Mouse (Mus musculus): ENCODE measurements at regions not wholly inside any gene's neighbourhood (a gene's known extent, or its start where the extent isn't known, plus 50 kb on each side); places are given as distances from the start of the nearest gene placed in this dataset.
A peak's percentile ranks its signal among the peaks of the same experiment; 100 is the strongest.

DNA sequence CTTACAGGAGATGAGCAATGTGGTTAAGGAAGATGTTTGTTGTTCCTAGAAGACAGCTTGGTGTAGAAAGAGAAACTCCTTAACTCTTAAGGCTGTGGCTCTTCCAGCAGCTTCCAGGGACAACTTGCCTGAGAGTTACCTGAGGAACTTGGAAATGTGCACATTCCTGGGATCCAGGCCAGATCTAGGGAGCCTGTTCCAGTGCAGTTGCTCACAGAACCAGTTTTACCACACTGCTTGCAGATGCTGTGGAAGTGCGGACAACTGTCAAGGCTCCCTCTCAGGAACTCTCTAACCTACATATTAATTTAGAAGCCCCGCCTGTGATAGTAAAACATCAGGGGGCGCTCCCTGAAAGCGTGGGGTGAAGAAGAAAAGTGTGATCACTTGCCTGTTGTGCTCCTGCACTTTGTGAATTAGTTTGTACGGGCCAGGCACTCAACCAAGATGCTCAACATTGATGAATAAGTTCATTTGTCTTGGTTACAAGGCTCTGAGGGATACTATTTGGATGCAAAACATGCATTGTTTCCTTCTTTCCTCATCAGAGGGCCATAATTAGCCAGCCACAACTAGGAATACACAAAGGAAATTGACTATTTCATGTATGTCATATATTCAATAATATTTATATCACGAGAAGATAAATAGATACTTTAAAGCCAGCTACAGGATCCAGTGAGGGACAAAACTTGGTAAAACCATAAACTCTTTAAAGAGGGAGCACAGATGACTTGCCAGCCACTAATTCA is 357.1 kb upstream of the Adgrl2 start:
- no peak for DNase-seq
- H3K4me1 ChIP-seq (ENCODE audit: control insufficient read depth, insufficient read depth, low read length): peaks cover 5% of the 10 kb centered on the region
- no peak for TF ChIP-seq POLR2A (IDR thresholded peaks at IDR 0.05; ENCODE audit: insufficient read depth, low read depth, low read length)
- TF ChIP-seq CTCF (IDR thresholded peaks at IDR 0.05): no peak
- no peak for TF ChIP-seq EP300 (IDR thresholded peaks at IDR 0.05; ENCODE audit: insufficient read depth, low read depth, low read length)
- 62% methylated on average over 6 of the region's 6 CpGs for WGBS
- H3K79me2 ChIP-seq (replicated peaks; ENCODE audit: control insufficient read depth, insufficient read depth, low read length): no peaks in the 10 kb centered on the region
- peak overlapping the region; percentile 68; the same call in 1 of the 2 replicates for H3K27ac ChIP-seq
- intact Hi-C loops (cut with DNase I): loop anchor here (5.0 kb wide), 4 partner anchors 55 to 460 kb away; no protein-coding TSS in a partner anchor
- no peak overlapping the region for H3K4me3 ChIP-seq
- no peak overlapping the region for H3K9ac ChIP-seq (ENCODE audit: low read depth, low read length)
- peaks cover 19% of the 10 kb centered on the region for H3K36me3 ChIP-seq (ENCODE audit: control insufficient read depth, insufficient read depth, low read length)
- H3K27me3 ChIP-seq (ENCODE audit: control insufficient read depth, insufficient read depth, low read length): no peaks in the 10 kb centered on the region

DNA sequence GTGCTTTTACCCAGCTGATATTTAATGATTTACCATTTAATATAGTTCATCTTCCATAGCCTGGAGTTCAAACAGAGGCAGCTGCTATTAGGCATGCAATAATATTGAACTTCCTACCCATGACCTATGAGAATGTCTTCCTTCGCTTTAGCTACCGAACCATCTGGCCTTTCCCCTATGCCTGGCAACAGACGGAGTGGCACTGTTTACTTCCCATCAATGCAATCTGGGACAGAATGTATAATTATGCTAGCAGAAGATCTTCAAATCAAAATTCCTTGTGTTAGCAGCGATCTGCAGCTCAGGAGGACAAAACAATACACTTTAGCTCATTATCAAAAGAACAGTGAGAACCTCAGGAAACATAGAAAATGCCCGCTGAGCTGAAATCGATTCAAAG is 352.2 kb upstream of the Adgrl2 start:
- intact Hi-C loops (cut with DNase I): no loop called here
- H3K4me3 ChIP-seq: no peak overlapping the region
- no peak for TF ChIP-seq CTCF (IDR thresholded peaks at IDR 0.05)
- TF ChIP-seq EP300 (IDR thresholded peaks at IDR 0.05; ENCODE audit: insufficient read depth, low read depth, low read length): no peak
- TF ChIP-seq POLR2A (IDR thresholded peaks at IDR 0.05; ENCODE audit: insufficient read depth, low read depth, low read length): no peak
- peaks cover 3% of the 10 kb centered on the region for H3K4me1 ChIP-seq (ENCODE audit: control insufficient read depth, insufficient read depth, low read length)
- no peak overlapping the region for H3K27ac ChIP-seq
- no peaks in the 10 kb centered on the region for H3K27me3 ChIP-seq (ENCODE audit: control insufficient read depth, insufficient read depth, low read length)
- no peaks in the 10 kb centered on the region for H3K79me2 ChIP-seq (replicated peaks; ENCODE audit: control insufficient read depth, insufficient read depth, low read length)
- 63% methylated on average over 6 of the region's 6 CpGs for WGBS
- no peak for DNase-seq
- peaks cover 4% of the 10 kb centered on the region for H3K36me3 ChIP-seq (ENCODE audit: control insufficient read depth, insufficient read depth, low read length)
- no peak overlapping the region for H3K9ac ChIP-seq (ENCODE audit: low read depth, low read length)

DNA sequence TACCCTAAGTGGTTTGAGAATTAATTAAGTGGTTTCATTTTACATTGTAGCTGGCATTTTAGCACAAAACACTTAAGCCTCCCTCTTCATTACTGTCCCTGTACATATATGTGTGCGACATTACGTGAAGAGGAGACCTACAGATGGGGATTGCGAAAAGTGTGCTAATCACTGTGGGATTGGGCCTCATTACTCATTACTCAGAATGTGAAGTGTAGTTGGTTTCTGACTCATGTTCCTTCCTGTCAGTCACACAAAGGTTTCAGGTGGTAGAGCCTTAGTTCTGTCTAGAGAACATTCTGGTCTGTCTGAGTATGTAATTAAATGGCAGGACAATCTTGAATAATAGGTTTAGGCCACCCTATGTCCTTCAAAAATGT is 349.0 kb upstream of the Adgrl2 start:
- TF ChIP-seq CTCF (IDR thresholded peaks at IDR 0.05) (no peak), POLR2A (IDR thresholded peaks at IDR 0.05; ENCODE audit: insufficient read depth, low read depth, low read length) (no peak)
- WGBS: 89% methylated on average over 3 of the region's 3 CpGs
- Histone ChIP-seq H3K9ac (ENCODE audit: low read depth, low read length) (no peak overlapping the region), H3K27ac (no peak overlapping the region), H3K36me3 (ENCODE audit: control insufficient read depth, insufficient read depth, low read length) (no peaks in the 10 kb centered on the region), H3K27me3 (ENCODE audit: control insufficient read depth, insufficient read depth, low read length) (no peaks in the 10 kb centered on the region), H3K4me3 (no peak overlapping the region), H3K79me2 (replicated peaks; ENCODE audit: control insufficient read depth, insufficient read depth, low read length) (no peaks in the 10 kb centered on the region), H3K4me1 (ENCODE audit: control insufficient read depth, insufficient read depth, low read length) (no peaks in the 10 kb centered on the region)
- intact Hi-C loops (cut with DNase I): no loop called here
- no peak for DNase-seq

DNA sequence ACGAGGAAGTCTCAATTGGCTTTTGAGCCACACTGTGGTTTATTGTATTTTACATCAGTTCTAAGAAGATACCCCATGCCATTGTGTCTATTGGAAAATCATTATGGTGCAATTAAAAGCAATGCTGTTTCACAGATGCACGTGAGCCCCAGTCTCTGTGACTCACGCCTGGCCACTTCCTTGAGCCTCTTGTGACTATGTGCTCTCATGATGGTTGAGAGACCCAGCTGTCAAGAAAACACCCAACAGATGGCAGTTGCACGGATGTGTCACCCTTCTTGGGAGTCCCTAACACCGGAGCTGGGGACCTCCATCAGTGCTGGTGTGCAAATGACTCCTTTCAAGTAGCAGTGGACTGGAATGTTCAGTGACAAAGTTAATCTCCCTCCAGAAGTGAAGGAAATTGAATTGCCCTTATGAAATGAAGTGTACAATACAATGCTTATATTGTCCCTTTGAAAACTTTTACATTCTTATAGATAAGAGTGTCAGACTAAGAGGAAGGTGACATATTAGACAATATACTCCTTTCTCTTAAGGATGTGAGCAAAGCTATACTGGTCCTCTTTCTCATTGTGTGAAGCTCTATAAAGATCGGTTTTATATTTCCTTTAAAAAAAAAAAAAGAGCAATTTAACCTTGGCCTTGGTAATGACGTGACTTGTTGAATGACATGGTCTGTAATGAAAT is 348.5 kb upstream of the Adgrl2 start:
- intact Hi-C loops (cut with DNase I): no loop called here
- no peaks in the 10 kb centered on the region for H3K79me2 ChIP-seq (replicated peaks; ENCODE audit: control insufficient read depth, insufficient read depth, low read length)
- H3K9ac ChIP-seq (ENCODE audit: low read depth, low read length): no peak overlapping the region
- no peak for DNase-seq
- no peaks in the 10 kb centered on the region for H3K27me3 ChIP-seq (ENCODE audit: control insufficient read depth, insufficient read depth, low read length)
- H3K27ac ChIP-seq: no peak overlapping the region
- 60% methylated on average over 7 of the region's 7 CpGs for WGBS
- H3K36me3 ChIP-seq (ENCODE audit: control insufficient read depth, insufficient read depth, low read length): no peaks in the 10 kb centered on the region
- no peak overlapping the region for H3K4me3 ChIP-seq
- TF ChIP-seq CTCF (IDR thresholded peaks at IDR 0.05) (no peak), POLR2A (IDR thresholded peaks at IDR 0.05; ENCODE audit: insufficient read depth, low read depth, low read length) (no peak), EP300 (IDR thresholded peaks at IDR 0.05; ENCODE audit: insufficient read depth, low read depth, low read length) (no peak)
- no peaks in the 10 kb centered on the region for H3K4me1 ChIP-seq (ENCODE audit: control insufficient read depth, insufficient read depth, low read length)

DNA sequence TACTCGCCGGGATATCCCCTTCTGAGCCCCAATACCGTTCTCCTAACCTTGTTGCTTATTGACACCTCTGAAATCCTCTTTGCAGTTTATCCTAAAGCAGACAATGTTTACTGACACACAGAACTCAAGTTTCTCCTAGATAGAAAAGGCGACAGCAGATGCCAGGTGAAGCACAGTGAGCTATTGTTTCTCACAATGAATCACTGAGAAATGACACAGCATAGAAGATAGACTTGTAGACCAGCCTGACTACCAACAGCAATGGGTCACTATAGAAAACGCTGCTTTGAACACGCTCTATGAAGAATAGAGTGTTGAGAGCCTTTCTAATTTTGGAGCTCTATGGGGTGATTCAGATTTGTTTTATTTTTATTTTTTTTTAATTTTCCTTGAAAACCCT is 344.9 kb upstream of the Adgrl2 start:
- no peaks in the 10 kb centered on the region for H3K79me2 ChIP-seq (replicated peaks; ENCODE audit: control insufficient read depth, insufficient read depth, low read length)
- no peaks in the 10 kb centered on the region for H3K27me3 ChIP-seq (ENCODE audit: control insufficient read depth, insufficient read depth, low read length)
- DNase-seq: no peak
- whole genome bisulfite sequencing: 86% methylated on average over 6 of the region's 6 CpGs
- no peak overlapping the region for H3K4me3 ChIP-seq
- no peak overlapping the region for H3K9ac ChIP-seq (ENCODE audit: low read depth, low read length)
- no peak overlapping the region for H3K27ac ChIP-seq
- peaks cover 5% of the 10 kb centered on the region for H3K4me1 ChIP-seq (ENCODE audit: control insufficient read depth, insufficient read depth, low read length)
- H3K36me3 ChIP-seq (ENCODE audit: control insufficient read depth, insufficient read depth, low read length): no peaks in the 10 kb centered on the region
- TF ChIP-seq POLR2A (IDR thresholded peaks at IDR 0.05; ENCODE audit: insufficient read depth, low read depth, low read length): no peak
- no peak for TF ChIP-seq CTCF (IDR thresholded peaks at IDR 0.05)
- TF ChIP-seq EP300 (IDR thresholded peaks at IDR 0.05; ENCODE audit: insufficient read depth, low read depth, low read length): no peak
- intact Hi-C loops (cut with DNase I): no loop called here

DNA sequence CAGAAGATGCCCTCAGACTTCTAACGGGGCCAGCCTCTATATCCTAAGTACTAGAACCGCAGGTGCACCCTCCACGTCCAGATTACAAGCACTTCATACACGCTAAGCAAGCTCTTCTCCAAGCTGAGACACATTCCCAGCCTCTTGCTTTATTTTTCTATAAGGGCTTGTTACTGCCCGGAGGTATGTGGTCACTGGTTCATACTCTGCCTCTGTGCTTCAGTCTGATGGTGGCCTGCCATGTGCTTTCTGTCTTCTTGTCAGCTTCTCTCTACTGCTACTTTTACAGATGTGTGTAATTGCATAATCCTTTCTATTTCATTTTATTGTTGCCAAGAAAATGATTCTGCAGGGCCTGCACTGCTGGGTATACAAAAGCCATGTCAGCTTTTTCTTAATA is 343.3 kb upstream of the Adgrl2 start:
- Histone ChIP-seq H3K36me3 (ENCODE audit: control insufficient read depth, insufficient read depth, low read length) (no peaks in the 10 kb centered on the region), H3K79me2 (replicated peaks; ENCODE audit: control insufficient read depth, insufficient read depth, low read length) (no peaks in the 10 kb centered on the region), H3K4me1 (ENCODE audit: control insufficient read depth, insufficient read depth, low read length) (peaks cover 7% of the 10 kb centered on the region), H3K4me3 (no peak overlapping the region), H3K27me3 (ENCODE audit: control insufficient read depth, insufficient read depth, low read length) (no peaks in the 10 kb centered on the region), H3K9ac (ENCODE audit: low read depth, low read length) (no peak overlapping the region), H3K27ac (no peak overlapping the region)
- no peak for DNase-seq
- intact Hi-C loops (cut with DNase I): loop anchor here (5.0 kb wide), 1 partner anchor 341 kb away; the partner anchor contains the start of gene Adgrl2
- TF ChIP-seq EP300 (IDR thresholded peaks at IDR 0.05; ENCODE audit: insufficient read depth, low read depth, low read length) (no peak), CTCF (IDR thresholded peaks at IDR 0.05) (no peak), POLR2A (IDR thresholded peaks at IDR 0.05; ENCODE audit: insufficient read depth, low read depth, low read length) (no peak)
- WGBS: 90% methylated on average over 5 of the region's 5 CpGs
